ENCODE assay signal across 10 mouse cellular contexts in genomic region chr4:98094112-98094805, GRCm38 (mm10).
DNase-seq lines count a peak whose midpoint lies in the region; ATAC-seq and TF ChIP-seq lines count a peak whose summit lies in the region.
"Had no signal": no experiment of that assay in that cellular context is flagged by ENCODE, and none has a peak within 500 bp of the region (broad histone marks: within the 10 kb centered on the region; RNA-seq: fewer than 3 reads in every experiment).

No protein-coding gene starts in this region.

- DNase-seq in heart, postnatal 36 days = no peak
- DNase-seq in liver, adult 2 months (ENCODE audit: extremely low read depth, low read depth, low spot score) = peak; percentile 73
- DNase-seq in spleen, postnatal 14 days (ENCODE audit: low spot score in 2 of 2) = no peak
- DNase-seq in yolk sac, embryonic 10.5 days (ENCODE audit: low spot score) = no peak
- DNase-seq: thymus, adult 18-20 months had no signal

- intact Hi-C loops in heart, postnatal 36 days (cut with DNase I) = loop anchor here (5.0 kb wide), 2 partner anchors 227 to 317 kb away; partner anchors contain the start of gene E130114P18Rik

- peaks cover 57% of the 10 kb centered on the region for H3K4me1 ChIP-seq in heart, embryonic 12.5 days (replicated peaks)
- H3K4me1 ChIP-seq in forebrain, embryonic 13.5 days = peaks cover 34% of the 10 kb centered on the region
- peaks cover 4% of the 10 kb centered on the region; the same call in 1 of the 2 replicates for H3K4me1 ChIP-seq in liver, adult 2 months (ENCODE audit: control insufficient read depth, insufficient read depth, low read length)
- H3K4me1 ChIP-seq in neural tube, embryonic 12.5 days = peaks cover 24% of the 10 kb centered on the region

- H3K9ac ChIP-seq in heart, embryonic 12.5 days = 0 out of 2 replicates have a peak overlapping the region, but pooled peaks have one; percentile 38
- H3K9ac ChIP-seq in forebrain, embryonic 13.5 days = no peak overlapping the region
- H3K9ac ChIP-seq in liver, adult 2 months (ENCODE audit: low read depth, low read length) = no peak overlapping the region
- no peak overlapping the region for H3K9ac ChIP-seq in neural tube, embryonic 12.5 days

- TF ChIP-seq CTCF in liver, adult 2 months (IDR thresholded peaks at IDR 0.05; ENCODE audit: low read depth, low read length) = no peak

- peaks cover 7% of the 10 kb centered on the region for H3K36me3 ChIP-seq in heart, embryonic 12.5 days
- peaks cover 36% of the 10 kb centered on the region for H3K36me3 ChIP-seq in forebrain, embryonic 13.5 days (ENCODE audit: poor library complexity, severe bottlenecking)
- H3K36me3 ChIP-seq in liver, adult 2 months (ENCODE audit: control insufficient read depth, insufficient read depth, low read length) = peaks cover 3% of the 10 kb centered on the region; the same call in 1 of the 2 replicates
- no peaks in the 10 kb centered on the region; the same call in 1 of the 2 replicates for H3K36me3 ChIP-seq in neural tube, embryonic 12.5 days
- H3K36me3 ChIP-seq: limb, embryonic 10.5 days had no signal

- no peaks in the 10 kb centered on the region; the same call in 1 of the 2 replicates for H3K79me2 ChIP-seq in liver, adult 2 months (ENCODE audit: control insufficient read depth, insufficient read depth, low read length)

- H3K27ac ChIP-seq in heart, embryonic 12.5 days (ENCODE audit: poor library complexity, severe bottlenecking) = no peak overlapping the region
- H3K27ac ChIP-seq in forebrain, embryonic 13.5 days = no peak overlapping the region; the same call in 1 of the 2 replicates
- H3K27ac ChIP-seq in liver, adult 2 months (replicated peaks; ENCODE audit: insufficient read depth, low read depth, low read length) = no peak overlapping the region
- H3K27ac ChIP-seq in neural tube, embryonic 12.5 days = no peak overlapping the region
- H3K27ac ChIP-seq: limb, embryonic 10.5 days had no signal

- no peak for ATAC-seq in heart, embryonic 12.5 days (ENCODE audit: insufficient number of reproducible peaks, low FRiP score)
- ATAC-seq in forebrain, embryonic 13.5 days = no peak; the same call in 1 of the 2 replicates
- ATAC-seq in neural tube, embryonic 12.5 days (ENCODE audit: low FRiP score, low read depth) = peak; percentile 52; the same call in 1 of the 2 replicates

- H3K4me3 ChIP-seq in heart, embryonic 12.5 days = no peak overlapping the region
- H3K4me3 ChIP-seq in forebrain, embryonic 13.5 days = no peak overlapping the region
- no peak overlapping the region for H3K4me3 ChIP-seq in liver, adult 2 months (ENCODE audit: insufficient read depth, low read depth, low read length)
- no peak overlapping the region for H3K4me3 ChIP-seq in neural tube, embryonic 12.5 days
- H3K4me3 ChIP-seq: erythroblast, embryonic 14.5 days; limb, embryonic 10.5 days had no signal

- 26% methylated on average over 19 of the region's 19 CpGs for WGBS in heart, embryonic 12.5 days
- 19% methylated on average over 19 of the region's 19 CpGs for WGBS in forebrain, embryonic 13.5 days
- WGBS in liver, adult 2 months = 29% methylated on average over 19 of the region's 19 CpGs
- WGBS in neural tube, embryonic 12.5 days = 25% methylated on average over 19 of the region's 19 CpGs

- H3K9me3 ChIP-seq in heart, embryonic 12.5 days (replicated peaks) = no peaks in the 10 kb centered on the region
- H3K9me3 ChIP-seq in forebrain, embryonic 13.5 days (replicated peaks) = no peaks in the 10 kb centered on the region
- no peaks in the 10 kb centered on the region for H3K9me3 ChIP-seq in neural tube, embryonic 12.5 days
- H3K9me3 ChIP-seq: limb, embryonic 10.5 days had no signal

- no peak for TF ChIP-seq POLR2A in liver, adult 2 months (IDR thresholded peaks at IDR 0.05; ENCODE audit: extremely low read depth, insufficient read depth, low read length)

- no peaks in the 10 kb centered on the region for H3K27me3 ChIP-seq in heart, embryonic 12.5 days (replicated peaks)
- no peaks in the 10 kb centered on the region for H3K27me3 ChIP-seq in forebrain, embryonic 13.5 days
- H3K27me3 ChIP-seq in liver, adult 2 months (ENCODE audit: control insufficient read depth, insufficient read depth, low read length) = no peaks in the 10 kb centered on the region
- no peaks in the 10 kb centered on the region for H3K27me3 ChIP-seq in neural tube, embryonic 12.5 days (replicated peaks)

- H3K4me2 ChIP-seq in heart, embryonic 12.5 days = peak overlapping the region; percentile 26; the same call in 1 of the 2 replicates
- H3K4me2 ChIP-seq in forebrain, embryonic 13.5 days = peak overlapping the region; percentile 23
- H3K4me2 ChIP-seq in neural tube, embryonic 12.5 days (replicated peaks) = peak overlapping the region; percentile 32
